Mouse (Mus musculus): ENCODE measurements around the gene Surf4. TPM values are rescaled to one million over a fixed set of nuclear protein-coding genes. Genes with fewer than 3 reads are reported as not detected.
A peak's percentile ranks its signal among the peaks of the same experiment; 100 is the strongest.

Surf4 gene
- 120 and 124 TPM in 2 replicates for polyA plus RNA-seq (2016; fragmentation: Nextera tagmentation; extraction: Ambion mirVana)

DNA sequence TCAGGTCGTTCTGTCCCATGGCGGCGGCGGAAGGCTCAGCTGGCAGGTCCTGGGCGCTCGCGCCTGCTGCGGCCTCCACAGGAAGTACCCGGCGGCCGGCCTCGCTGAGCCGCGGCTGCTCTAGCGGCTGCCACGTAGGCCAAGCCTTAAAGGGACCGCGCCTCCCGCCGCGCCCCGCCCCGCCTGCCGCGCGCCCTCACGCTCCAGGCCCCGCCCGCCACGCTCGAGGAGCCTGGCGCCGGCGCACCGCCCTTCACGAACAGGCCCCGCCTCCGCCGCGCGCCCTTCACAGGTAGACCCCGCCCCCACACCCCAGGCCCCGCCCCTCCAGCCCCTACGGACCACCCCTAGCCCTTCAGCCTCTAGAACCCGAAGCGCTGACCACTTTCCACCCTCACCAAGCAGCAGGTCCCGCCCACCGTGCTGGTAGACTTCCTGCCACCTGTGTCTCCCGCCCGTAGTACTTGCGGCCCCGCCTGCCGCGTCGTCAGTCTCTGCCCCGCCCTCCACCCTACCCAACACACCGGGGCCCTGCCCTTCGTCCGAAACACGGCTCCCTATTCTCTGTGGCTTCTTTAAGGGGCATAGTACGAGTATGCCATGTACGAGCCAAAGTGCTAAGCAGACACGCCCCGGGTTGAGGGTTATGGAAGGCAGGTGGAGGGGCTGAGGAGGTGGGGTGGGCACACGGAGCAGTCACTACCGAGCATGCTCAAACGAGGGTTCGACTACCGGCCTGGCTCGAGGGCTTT lies at the start of gene Surf4, which contains the start of gene Stkld1:
Gene Surf4, minus strand, starts transcription at position 625 of the 752 bp plus-strand sequence.
Gene Stkld1, plus strand, starts transcription at position 744 of the 752 bp plus-strand sequence.
- H3K27ac ChIP-seq = peak within 1 kb of the TSS; percentile 88
- H3K4me2 ChIP-seq = peak within 1 kb of the TSS; percentile 92
- peaks cover 33% of the 10 kb centered on the region for H3K36me3 ChIP-seq
- peak within 1 kb of the TSS; percentile 95 for H3K4me3 ChIP-seq
- H3K27me3 ChIP-seq (replicated peaks) = no peaks in the 10 kb centered on the region
- WGBS (ENCODE audit: insufficient replicate concordance) = under 1% methylated on average over 53 of the region's 70 CpGs
- H3K9me3 ChIP-seq (replicated peaks) = no peaks in the 10 kb centered on the region
- peak; percentile 94 for ATAC-seq
- H3K4me1 ChIP-seq = peaks cover 63% of the 10 kb centered on the region
- H3K9ac ChIP-seq = peak within 1 kb of the TSS; percentile 98

GRCm38 (mm10) chr2:26980361-26980760 lies 46.6 kb upstream of the Surf4 start:
- Histone ChIP-seq H3K4me3 (no peak overlapping the region), H3K4me2 (no peak overlapping the region), H3K4me1 (no peaks in the 10 kb centered on the region), H3K9me3 (replicated peaks) (no peaks in the 10 kb centered on the region), H3K9ac (no peak overlapping the region), H3K27me3 (replicated peaks) (0 out of 2 replicates have a peak, but pooled peaks cover 4% of the 10 kb centered on the region), H3K36me3 (no peaks in the 10 kb centered on the region), H3K27ac (no peak overlapping the region)
- no peak for ATAC-seq
- WGBS (ENCODE audit: insufficient replicate concordance) = 36% methylated on average over 1 of the region's 1 CpGs

GRCm38 (mm10) chr2:26973960-26974359 lies 40.2 kb upstream of the Surf4 start:
- Histone ChIP-seq H3K4me2 (0 out of 2 replicates have a peak overlapping the region, but pooled peaks have one; percentile 3), H3K27me3 (replicated peaks) (peaks cover 12% of the 10 kb centered on the region), H3K4me3 (no peak overlapping the region), H3K27ac (0 out of 2 replicates have a peak overlapping the region, but pooled peaks have one; percentile 64), H3K9me3 (replicated peaks) (no peaks in the 10 kb centered on the region), H3K9ac (no peak overlapping the region), H3K36me3 (no peaks in the 10 kb centered on the region), H3K4me1 (no peaks in the 10 kb centered on the region)
- 16% methylated on average over 4 of the region's 4 CpGs for WGBS (ENCODE audit: insufficient replicate concordance)
- no peak for ATAC-seq

- no peaks in the 10 kb centered on the region for H3K9me3 ChIP-seq (replicated peaks)
- peak within 1 kb of the TSS; percentile 64; the same call in 1 of the 2 replicates for H3K27ac ChIP-seq
- ATAC-seq = no peak
- no peak within 1 kb of the TSS for H3K9ac ChIP-seq
- 0 out of 2 replicates have a peak within 1 kb of the TSS, but pooled peaks have one; percentile 3 for H3K4me2 ChIP-seq
- no peaks in the 10 kb centered on the region for H3K4me1 ChIP-seq
- no peak within 1 kb of the TSS for H3K4me3 ChIP-seq
- no peaks in the 10 kb centered on the region for H3K36me3 ChIP-seq
- H3K27me3 ChIP-seq (replicated peaks) = peaks cover 12% of the 10 kb centered on the region
- 52% methylated on average over 3 of the region's 3 CpGs for WGBS (ENCODE audit: insufficient replicate concordance)
Measured at GRCm38 (mm10) chr2:26973116-26973515, 39.4 kb upstream of the Surf4 start, which contains the start of gene Adamts13. Gene Adamts13, plus strand, starts transcription at chr2:26973416.

- Histone ChIP-seq H3K9ac (no peak overlapping the region), H3K9me3 (replicated peaks) (peaks cover 7% of the 10 kb centered on the region; the same call in 1 of the 2 replicates), H3K27me3 (replicated peaks) (peaks cover 3% of the 10 kb centered on the region; the same call in 1 of the 2 replicates), H3K36me3 (peaks cover 6% of the 10 kb centered on the region), H3K4me3 (no peak overlapping the region), H3K4me1 (peaks cover 24% of the 10 kb centered on the region), H3K27ac (no peak overlapping the region), H3K4me2 (no peak overlapping the region)
- no peak for ATAC-seq
- 65% methylated on average over 2 of the region's 2 CpGs for WGBS (ENCODE audit: insufficient replicate concordance)
Measured at GRCm38 (mm10) chr2:26967262-26967661, 33.5 kb upstream of the Surf4 start.

DNA sequence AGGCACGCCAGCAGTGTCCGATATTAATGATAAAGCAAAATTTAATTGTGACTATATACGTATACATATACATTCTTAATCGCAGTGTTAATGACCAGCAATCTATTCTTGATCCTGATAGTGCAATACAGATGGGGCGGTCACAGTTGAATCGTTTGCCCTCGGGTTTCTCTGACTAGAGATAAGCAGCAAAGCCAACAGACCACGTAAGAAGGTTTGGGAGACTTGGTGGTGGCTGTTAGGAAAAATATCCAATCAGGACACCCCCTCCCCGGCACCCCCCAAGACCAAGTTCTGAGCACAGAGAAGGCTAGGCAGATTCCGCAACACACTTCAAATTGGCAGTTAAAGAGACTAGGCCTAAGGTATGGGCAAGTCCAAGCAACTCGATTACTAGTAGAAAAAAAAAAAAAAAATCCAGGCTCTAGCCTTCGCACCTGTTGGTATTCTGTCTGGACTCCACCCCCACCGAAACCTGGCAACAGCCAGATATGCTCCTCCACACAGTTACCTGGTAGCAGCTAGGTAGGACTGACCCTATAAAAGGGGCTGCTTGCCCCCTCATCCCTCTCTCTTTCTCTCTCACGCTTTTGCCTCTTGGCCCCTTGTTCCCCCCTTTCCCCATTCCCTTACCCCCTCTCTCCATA lies 31.1 kb upstream of the Surf4 start:
- ATAC-seq = peak; percentile 43
- peak overlapping the region; percentile 87 for H3K9ac ChIP-seq

DNA sequence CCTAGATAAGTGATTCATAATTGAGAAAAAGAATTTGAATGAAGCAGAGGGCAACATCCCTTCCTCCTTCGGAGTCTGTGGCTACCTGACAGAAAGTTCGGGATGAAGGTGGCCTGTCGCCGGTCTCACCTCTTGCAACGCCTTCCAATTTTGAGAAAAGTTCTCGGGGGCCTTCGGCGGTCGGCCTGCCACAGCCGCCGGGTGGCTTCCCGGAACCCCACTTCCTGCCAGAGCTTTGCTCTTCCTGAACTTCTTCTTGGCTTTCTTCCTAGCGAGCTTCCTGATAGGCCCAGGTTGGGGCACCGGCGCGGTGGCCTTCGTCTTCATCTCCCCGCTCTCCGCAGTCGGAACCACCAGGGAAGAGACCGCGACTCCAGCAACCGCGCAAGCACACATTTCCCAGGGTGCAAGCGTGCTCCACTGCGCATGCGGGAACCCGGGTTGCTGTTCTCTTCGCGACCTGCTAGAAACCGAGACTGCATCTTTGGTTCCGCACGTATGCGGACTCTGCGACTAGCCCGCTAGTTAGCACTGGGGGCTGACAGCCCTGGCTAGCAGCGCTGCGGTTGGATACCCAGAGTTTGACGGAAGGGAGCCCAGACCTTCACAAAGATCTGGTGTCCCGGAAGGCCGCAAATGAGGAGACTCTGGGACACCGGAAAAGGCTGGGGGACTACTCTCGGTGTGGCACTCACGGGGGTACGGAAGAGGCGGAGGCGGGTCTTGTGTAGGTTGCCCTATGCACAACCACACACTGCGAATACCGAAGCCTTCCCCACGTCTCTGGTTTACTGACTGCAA lies 30.4 kb upstream of the Surf4 start, which contains the start of gene Rexo4:
Gene Rexo4, minus strand, starts transcription at position 464 of the 801 bp plus-strand sequence.
- peaks cover 37% of the 10 kb centered on the region for H3K4me1 ChIP-seq
- peak; percentile 92 for ATAC-seq
- under 1% methylated on average over 50 of the region's 50 CpGs for WGBS (ENCODE audit: insufficient replicate concordance)
- H3K4me2 ChIP-seq = peak within 1 kb of the TSS; percentile 87
- peak within 1 kb of the TSS; percentile 88 for H3K4me3 ChIP-seq
- peak within 1 kb of the TSS; percentile 96 for H3K27ac ChIP-seq
- no peaks in the 10 kb centered on the region for H3K27me3 ChIP-seq (replicated peaks)
- H3K9me3 ChIP-seq (replicated peaks) = peaks cover 7% of the 10 kb centered on the region; the same call in 1 of the 2 replicates
- H3K36me3 ChIP-seq = peaks cover 35% of the 10 kb centered on the region
- peak within 1 kb of the TSS; percentile 87 for H3K9ac ChIP-seq

More for the DNA sequence above, 31.1 kb upstream of the Surf4 start:
- no peaks in the 10 kb centered on the region for H3K27me3 ChIP-seq (replicated peaks)
- H3K4me2 ChIP-seq = peak overlapping the region; percentile 87
- peaks cover 30% of the 10 kb centered on the region for H3K36me3 ChIP-seq
- WGBS (ENCODE audit: insufficient replicate concordance) = 19% methylated on average over 14 of the region's 14 CpGs
- peak overlapping the region; percentile 96 for H3K27ac ChIP-seq
- peak overlapping the region; percentile 88 for H3K4me3 ChIP-seq
- peaks cover 7% of the 10 kb centered on the region; the same call in 1 of the 2 replicates for H3K9me3 ChIP-seq (replicated peaks)
- peaks cover 37% of the 10 kb centered on the region for H3K4me1 ChIP-seq

DNA sequence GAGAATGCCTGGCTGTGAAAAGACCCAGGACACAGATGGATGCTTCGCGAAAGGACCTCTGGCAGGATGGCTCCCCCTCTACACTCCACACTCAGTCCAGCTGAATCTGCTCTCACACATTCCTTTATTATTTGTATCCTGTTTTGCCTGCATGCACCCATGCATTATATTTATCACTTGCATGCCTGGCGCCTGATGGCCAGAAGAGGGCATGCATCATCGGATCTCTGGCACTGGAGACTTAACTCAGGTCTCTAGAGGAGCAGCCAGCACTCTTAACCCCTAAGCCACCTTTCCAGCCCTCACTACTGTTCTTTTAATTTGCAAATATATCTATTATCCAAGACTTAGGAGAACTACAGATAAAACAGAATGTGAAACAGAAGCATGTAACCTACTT lies 27.0 kb upstream of the Surf4 start:
- H3K27ac ChIP-seq = no peak overlapping the region
- no peaks in the 10 kb centered on the region for H3K9me3 ChIP-seq (replicated peaks)
- H3K4me1 ChIP-seq = peaks cover 42% of the 10 kb centered on the region
- H3K4me2 ChIP-seq = no peak overlapping the region
- no peak overlapping the region for H3K4me3 ChIP-seq
- peaks cover 68% of the 10 kb centered on the region for H3K36me3 ChIP-seq
- no peak for ATAC-seq
- H3K9ac ChIP-seq = no peak overlapping the region
- 76% methylated on average over 4 of the region's 4 CpGs for WGBS (ENCODE audit: insufficient replicate concordance)
- H3K27me3 ChIP-seq (replicated peaks) = no peaks in the 10 kb centered on the region

GRCm38 (mm10) chr2:26957488-26957859 lies 23.7 kb upstream of the Surf4 start:
- peaks cover 97% of the 10 kb centered on the region for H3K36me3 ChIP-seq
- WGBS (ENCODE audit: insufficient replicate concordance) = 77% methylated on average over 2 of the region's 2 CpGs
- no peak for ATAC-seq

DNA sequence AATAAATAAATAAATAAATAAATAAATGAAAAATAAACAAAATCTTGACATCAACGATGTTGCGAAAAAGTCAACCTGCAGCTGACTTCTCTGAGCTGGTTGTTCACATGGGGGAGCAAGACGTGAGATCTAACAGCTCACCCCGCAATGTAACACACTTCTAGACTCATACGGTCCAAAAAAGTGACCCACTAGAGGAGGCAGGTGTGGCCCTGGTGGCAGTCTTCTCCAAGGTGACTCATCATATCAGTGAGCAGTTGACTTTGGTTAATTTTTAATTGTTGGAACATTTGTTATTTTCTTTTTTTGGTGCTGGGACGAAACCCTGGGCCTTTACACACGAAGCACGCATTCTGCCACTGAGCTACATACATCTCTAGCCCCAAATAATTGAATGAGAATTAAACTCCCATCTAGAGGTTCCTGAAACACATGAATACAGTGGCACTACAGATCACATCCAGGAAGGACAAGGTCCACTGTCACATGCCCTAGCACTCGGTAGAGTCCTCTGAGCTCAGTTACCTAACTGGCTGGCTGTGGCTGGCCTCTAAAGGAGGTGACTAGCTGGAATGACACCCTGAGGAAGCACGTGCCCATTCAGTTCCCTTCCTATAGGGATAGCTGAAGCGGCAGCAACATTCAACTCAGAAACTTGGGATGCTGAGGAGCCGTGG lies 23.2 kb upstream of the Surf4 start:
- no peak overlapping the region for H3K4me2 ChIP-seq
- 0 out of 2 replicates have a peak overlapping the region, but pooled peaks have one; percentile 18 for H3K27ac ChIP-seq
- H3K9ac ChIP-seq = no peak overlapping the region
- H3K27me3 ChIP-seq (replicated peaks) = no peaks in the 10 kb centered on the region
- H3K4me1 ChIP-seq = peaks cover 15% of the 10 kb centered on the region
- ATAC-seq = 0 out of 2 replicates have a peak, but pooled peaks have one; percentile 50
- H3K9me3 ChIP-seq (replicated peaks) = no peaks in the 10 kb centered on the region
- no peak overlapping the region for H3K4me3 ChIP-seq
- 88% methylated on average over 12 of the region's 12 CpGs for WGBS (ENCODE audit: insufficient replicate concordance)
- peaks cover 97% of the 10 kb centered on the region for H3K36me3 ChIP-seq

More at GRCm38 (mm10) chr2:26957488-26957859, 23.7 kb upstream of the Surf4 start:
- Histone ChIP-seq H3K27me3 (replicated peaks) (no peaks in the 10 kb centered on the region), H3K4me3 (no peak overlapping the region), H3K27ac (peak overlapping the region; percentile 18; the same call in 1 of the 2 replicates), H3K4me1 (peaks cover 20% of the 10 kb centered on the region), H3K9ac (no peak overlapping the region), H3K4me2 (no peak overlapping the region), H3K9me3 (replicated peaks) (no peaks in the 10 kb centered on the region)

All from liver, embryonic 12.5 days (tissue).